Mouse (Mus musculus) hindbrain, embryonic 15.5 days (tissue): ENCODE data around the gene Mtch2. TPM values are rescaled to one million over a fixed set of nuclear protein-coding genes. Genes with fewer than 3 reads are reported as not detected.

ENCODE experiments used
- ATAC-seq: fragments of 200-750 bp; cut with Nextera tagmentation; 2 replicates; pipeline ENCODE4 v1.8.0; 2017; ENCODE audit warnings: low read depth, moderate number of reproducible peaks, moderate TSS enrichment; ENCODE audit not compliant: low FRiP score
- H3K27ac ChIP-seq: fragments of 300-500 bp; sonication (generic); replicated peaks from 2 replicates; pipeline ENCODE4 v1.5.1; 2015; ENCODE audit warnings: mild to moderate bottlenecking, inconsistent platforms
- H3K27me3 ChIP-seq: fragments of 300-500 bp; sonication (generic); 2 replicates; pipeline ENCODE4 v1.6.1; 2015; ENCODE audit warnings: control low read depth, inconsistent platforms
- H3K36me3 ChIP-seq: fragments of 300-500 bp; sonication (generic); 2 replicates; pipeline ENCODE4 v1.6.1; 2015; ENCODE audit warnings: control low read depth, inconsistent platforms
- H3K4me1 ChIP-seq: fragments of 300-500 bp; sonication (generic); replicated peaks from 2 replicates; pipeline ENCODE4 v1.6.1; 2015; ENCODE audit warnings: control low read depth, inconsistent platforms
- H3K4me2 ChIP-seq: fragments of 300-500 bp; sonication (generic); 2 replicates; pipeline ENCODE4 v1.6.1; 2015; ENCODE audit warnings: moderate library complexity, mild to moderate bottlenecking, inconsistent platforms
- H3K4me3 ChIP-seq: fragments of 300-500 bp; sonication (generic); 2 replicates; pipeline ENCODE4 v1.5.1; 2015; ENCODE audit warnings: mild to moderate bottlenecking, inconsistent platforms
- H3K9ac ChIP-seq: fragments of 300-500 bp; sonication (generic); 2 replicates; pipeline ENCODE4 v1.6.1; 2015; ENCODE audit warnings: inconsistent platforms
- H3K9me3 ChIP-seq: fragments of 300-500 bp; sonication (generic); 2 replicates; pipeline ENCODE4 v1.6.1; 2016; ENCODE audit warnings: control low read depth, inconsistent platforms
- WGBS: fragments of 180-500 bp; shearing (Covaris S2); methylation state at CpG from one replicate; pipeline ENCODE4 v1.1.7; 2015; 5-methylcytosine and 5-hydroxymethylcytosine counted together
- polyA plus RNA-seq: library from polyadenylated mRNA; unstranded; fragments of >200 nt; fragmentation: Nextera tagmentation; extraction: Ambion mirVana; gene quantifications from 2 replicates; pipeline ENCODE4 v1.2.1, GENCODE M21; 2015

Mtch2 gene
- polyA plus RNA-seq, 1 experiment from 2014 or later: 231 TPM

- H3K36me3 ChIP-seq: no peaks in the 10 kb centered on the region
- no peaks in the 10 kb centered on the region for H3K4me1 ChIP-seq
- no peak for ATAC-seq
- no peaks in the 10 kb centered on the region for H3K9me3 ChIP-seq
- H3K4me2 ChIP-seq: no peak overlapping the region
- no peak overlapping the region for H3K4me3 ChIP-seq
- no peaks in the 10 kb centered on the region for H3K27me3 ChIP-seq
- 84% methylated on average over 5 of the region's 5 CpGs for WGBS
- H3K27ac ChIP-seq: no peak overlapping the region
- H3K9ac ChIP-seq: no peak overlapping the region
Observed at GRCm38 (mm10) chr2:90833502-90833901, 13.5 kb upstream of the Mtch2 start.

DNA sequence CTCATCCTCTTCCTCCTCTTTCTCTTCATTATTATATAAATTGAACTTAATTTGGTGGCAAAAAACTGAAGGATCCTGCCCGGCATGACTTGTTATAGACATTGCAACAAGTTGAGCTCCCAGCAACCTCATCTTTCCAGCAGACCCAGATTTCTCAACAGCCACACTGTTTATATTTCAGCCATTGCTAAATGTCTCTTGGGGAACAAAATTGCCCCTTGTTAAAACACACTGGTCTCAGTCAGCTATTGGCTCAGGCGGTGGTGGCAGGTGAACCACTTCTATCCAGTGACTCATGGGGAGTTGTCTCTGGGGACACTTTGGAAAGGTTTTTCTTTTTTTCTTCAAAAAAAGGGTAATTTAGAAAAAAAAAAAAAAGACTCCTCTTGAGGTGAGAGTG is 8.3 kb upstream of the Mtch2 start:
- no peaks in the 10 kb centered on the region for H3K36me3 ChIP-seq
- no peaks in the 10 kb centered on the region for H3K9me3 ChIP-seq
- H3K27ac ChIP-seq: no peak overlapping the region
- no peak overlapping the region for H3K4me2 ChIP-seq
- no peak overlapping the region for H3K4me3 ChIP-seq
- no peaks in the 10 kb centered on the region for H3K4me1 ChIP-seq
- H3K9ac ChIP-seq: no peak overlapping the region
- H3K27me3 ChIP-seq: no peaks in the 10 kb centered on the region
- 93% methylated on average over 2 of the region's 2 CpGs for WGBS
- no peak for ATAC-seq

DNA sequence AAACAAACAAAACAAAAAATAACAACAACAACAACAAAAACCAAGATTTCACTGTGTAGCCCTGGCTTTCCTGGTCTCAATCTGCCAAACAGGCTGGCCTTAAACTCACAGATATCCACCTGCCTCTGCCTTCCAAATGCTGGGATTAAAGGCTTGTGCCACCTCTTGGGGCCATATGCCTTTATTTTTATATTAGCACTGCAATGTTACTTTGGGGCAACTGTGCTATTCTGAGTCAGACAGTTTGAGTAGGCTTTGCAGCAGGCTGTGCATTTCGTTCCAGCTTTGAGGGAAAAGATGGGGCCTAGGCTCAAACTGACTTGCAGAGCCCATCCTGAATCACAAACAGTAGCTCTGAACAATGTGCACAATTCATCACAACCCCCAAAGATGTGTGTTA is 3.3 kb upstream of the Mtch2 start:
- peaks cover 15% of the 10 kb centered on the region for H3K4me1 ChIP-seq
- H3K9ac ChIP-seq: no peak overlapping the region
- no peak for ATAC-seq
- WGBS: 76% methylated on average over 1 of the region's 1 CpGs
- no peak overlapping the region for H3K4me2 ChIP-seq
- H3K36me3 ChIP-seq: no peaks in the 10 kb centered on the region
- H3K4me3 ChIP-seq: no peak overlapping the region
- no peaks in the 10 kb centered on the region for H3K9me3 ChIP-seq
- no peak overlapping the region for H3K27ac ChIP-seq
- no peaks in the 10 kb centered on the region for H3K27me3 ChIP-seq

DNA sequence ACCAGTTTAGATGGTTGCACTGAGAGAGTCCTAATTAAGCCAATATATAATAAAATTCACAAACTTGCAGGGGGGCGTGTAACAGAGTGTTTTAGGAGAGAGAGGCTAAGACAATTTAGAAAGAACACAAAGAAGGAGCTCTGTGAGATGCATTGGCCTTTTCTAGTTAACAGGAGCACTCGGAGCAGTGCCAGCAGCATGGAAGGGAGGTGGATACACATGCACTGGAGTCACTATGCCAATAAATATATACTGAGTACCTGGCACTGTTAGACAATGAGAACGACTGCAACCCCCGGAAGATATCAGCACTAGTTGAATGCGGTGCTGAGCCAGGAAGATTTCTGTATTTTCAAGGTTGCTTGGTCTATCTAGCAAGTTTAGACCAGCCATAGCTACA is 2.7 kb upstream of the Mtch2 start:
- Histone ChIP-seq H3K4me3 (no peak overlapping the region), H3K9ac (no peak overlapping the region), H3K4me1 (peaks cover 21% of the 10 kb centered on the region), H3K27ac (no peak overlapping the region), H3K9me3 (no peaks in the 10 kb centered on the region), H3K36me3 (no peaks in the 10 kb centered on the region), H3K27me3 (no peaks in the 10 kb centered on the region), H3K4me2 (no peak overlapping the region)
- no peak for ATAC-seq
- WGBS: 84% methylated on average over 5 of the region's 5 CpGs

DNA sequence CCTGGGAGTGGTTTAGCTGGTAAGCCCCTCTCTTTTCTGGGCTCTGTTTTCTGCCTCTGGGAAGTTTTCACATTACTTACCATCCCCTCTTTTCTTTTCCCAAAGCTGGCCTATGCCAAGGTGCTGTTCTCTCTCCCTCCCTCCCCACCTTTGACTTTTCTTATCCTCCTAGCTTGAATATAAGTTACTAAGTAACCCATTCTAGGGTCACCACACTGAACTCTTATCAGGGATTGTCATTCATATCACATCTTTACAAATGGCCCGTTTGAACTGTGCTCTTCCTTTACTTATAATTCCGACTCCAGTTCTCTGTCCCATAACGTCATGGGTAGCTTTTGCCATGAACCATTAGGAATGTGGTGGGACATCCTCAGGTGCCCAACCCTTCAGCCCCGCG is 1.7 kb upstream of the Mtch2 start:
- Histone ChIP-seq H3K4me2 (no peak overlapping the region), H3K36me3 (0 out of 2 replicates have a peak, but pooled peaks cover 1% of the 10 kb centered on the region), H3K27ac (no peak overlapping the region), H3K9me3 (no peaks in the 10 kb centered on the region), H3K4me3 (no peak overlapping the region), H3K9ac (no peak overlapping the region), H3K27me3 (no peaks in the 10 kb centered on the region), H3K4me1 (peaks cover 25% of the 10 kb centered on the region)
- WGBS: 88% methylated on average over 5 of the region's 5 CpGs
- ATAC-seq: no peak

- Histone ChIP-seq H3K9me3 (no peaks in the 10 kb centered on the region), H3K4me2 (peak overlapping the region; percentile 70), H3K36me3 (peaks cover 11% of the 10 kb centered on the region), H3K4me3 (peak overlapping the region; percentile 72), H3K4me1 (peaks cover 29% of the 10 kb centered on the region), H3K9ac (peak overlapping the region; percentile 62), H3K27me3 (no peaks in the 10 kb centered on the region), H3K27ac (peak overlapping the region; percentile 90)
- peak; percentile 2; the same call in 1 of the 2 replicates for ATAC-seq
- WGBS: 42% methylated on average over 6 of the region's 6 CpGs
Observed at GRCm38 (mm10) chr2:90846171-90846570, 784 bp upstream of the Mtch2 start.

DNA sequence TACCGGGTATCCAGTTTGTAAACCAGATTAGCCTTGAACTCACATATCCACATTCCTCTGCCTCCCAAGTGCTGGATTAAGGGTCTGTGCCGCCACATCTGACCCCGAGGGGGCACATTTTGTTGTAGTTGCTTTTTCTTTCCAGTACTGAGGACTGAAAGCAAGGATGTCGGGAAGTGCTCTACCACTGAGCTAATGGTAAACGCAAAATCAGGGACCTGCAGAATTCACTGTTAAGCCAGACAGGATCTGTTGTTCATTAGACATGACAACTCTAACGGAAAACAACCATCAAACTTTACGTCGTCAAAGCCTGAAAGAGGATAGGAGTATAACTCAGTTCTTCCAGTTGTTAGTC is 379 bp upstream of the Mtch2 start:
- Histone ChIP-seq H3K36me3 (peaks cover 15% of the 10 kb centered on the region), H3K4me2 (peak overlapping the region; percentile 70), H3K4me3 (peak overlapping the region; percentile 72), H3K4me1 (peaks cover 31% of the 10 kb centered on the region), H3K27me3 (no peaks in the 10 kb centered on the region), H3K27ac (peak overlapping the region; percentile 90), H3K9ac (peak overlapping the region; percentile 62), H3K9me3 (no peaks in the 10 kb centered on the region)
- ATAC-seq: peak; percentile 71
- 4% methylated on average over 8 of the region's 8 CpGs for WGBS

- peak overlapping the region; percentile 72 for H3K4me3 ChIP-seq
- H3K27me3 ChIP-seq: no peaks in the 10 kb centered on the region
- H3K9ac ChIP-seq: peak overlapping the region; percentile 87
- no peak for ATAC-seq
- H3K4me1 ChIP-seq: peaks cover 31% of the 10 kb centered on the region
- peaks cover 16% of the 10 kb centered on the region for H3K36me3 ChIP-seq
- no peaks in the 10 kb centered on the region for H3K9me3 ChIP-seq
- WGBS: under 1% methylated on average over 13 of the region's 13 CpGs
- peak overlapping the region; percentile 90 for H3K27ac ChIP-seq
- H3K4me2 ChIP-seq: peak overlapping the region; percentile 70
Observed at GRCm38 (mm10) chr2:90847681-90848050, 711 bp downstream of the Mtch2 start.

DNA sequence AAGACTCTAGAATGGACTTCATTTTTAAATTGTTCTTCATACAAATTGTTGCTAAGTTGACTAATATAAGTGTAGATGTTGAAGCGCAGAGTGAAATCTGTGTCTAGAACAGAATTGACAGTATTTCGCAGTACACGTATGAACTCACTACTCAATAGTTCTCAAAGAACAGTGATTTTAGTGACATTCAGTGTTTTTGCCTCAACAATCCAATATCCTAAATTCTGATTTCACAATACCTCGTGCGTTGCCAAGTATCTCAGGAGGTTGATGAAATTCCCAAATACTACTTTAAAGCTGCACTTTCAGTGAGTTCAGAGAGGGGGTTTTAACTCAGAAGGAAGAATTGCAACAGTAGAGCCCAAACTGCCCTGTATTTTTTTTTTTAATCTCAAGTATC is 1.4 kb downstream of the Mtch2 start:
- Histone ChIP-seq H3K9ac (peak overlapping the region; percentile 87; the same call in 1 of the 2 replicates), H3K27me3 (no peaks in the 10 kb centered on the region), H3K4me1 (peaks cover 31% of the 10 kb centered on the region), H3K27ac (peak overlapping the region; percentile 90; the same call in 1 of the 2 replicates), H3K4me3 (peak overlapping the region; percentile 72), H3K36me3 (peaks cover 23% of the 10 kb centered on the region), H3K4me2 (peak overlapping the region; percentile 70), H3K9me3 (no peaks in the 10 kb centered on the region)
- ATAC-seq: no peak
- WGBS: 89% methylated on average over 5 of the region's 5 CpGs

- no peaks in the 10 kb centered on the region for H3K9me3 ChIP-seq
- H3K4me2 ChIP-seq: no peak overlapping the region
- no peak for ATAC-seq
- peaks cover 33% of the 10 kb centered on the region for H3K36me3 ChIP-seq
- no peaks in the 10 kb centered on the region for H3K27me3 ChIP-seq
- no peak overlapping the region for H3K9ac ChIP-seq
- peaks cover 31% of the 10 kb centered on the region for H3K4me1 ChIP-seq
- no peak overlapping the region for H3K4me3 ChIP-seq
- H3K27ac ChIP-seq: no peak overlapping the region
- WGBS: 87% methylated on average over 1 of the region's 1 CpGs
Observed at GRCm38 (mm10) chr2:90850401-90850800, 3.4 kb downstream of the Mtch2 start.

- Histone ChIP-seq H3K27ac (no peak overlapping the region), H3K9me3 (no peaks in the 10 kb centered on the region), H3K27me3 (no peaks in the 10 kb centered on the region), H3K36me3 (peaks cover 77% of the 10 kb centered on the region), H3K4me2 (no peak overlapping the region), H3K4me1 (no peaks in the 10 kb centered on the region), H3K9ac (no peak overlapping the region), H3K4me3 (no peak overlapping the region)
- ATAC-seq: no peak
- 96% methylated on average over 2 of the region's 2 CpGs for WGBS
Observed at GRCm38 (mm10) chr2:90861486-90861885, 14.5 kb downstream of the Mtch2 start.

- H3K4me3 ChIP-seq: no peak overlapping the region
- peak overlapping the region; percentile 35; the same call in 1 of the 2 replicates for H3K27ac ChIP-seq
- H3K4me1 ChIP-seq: no peaks in the 10 kb centered on the region
- no peak overlapping the region for H3K9ac ChIP-seq
- H3K36me3 ChIP-seq: peaks cover 78% of the 10 kb centered on the region
- no peak overlapping the region for H3K4me2 ChIP-seq
- ATAC-seq: no peak
- no peaks in the 10 kb centered on the region for H3K27me3 ChIP-seq
- no peaks in the 10 kb centered on the region for H3K9me3 ChIP-seq
Observed at GRCm38 (mm10) chr2:90864184-90864583, 17.2 kb downstream of the Mtch2 start.

DNA sequence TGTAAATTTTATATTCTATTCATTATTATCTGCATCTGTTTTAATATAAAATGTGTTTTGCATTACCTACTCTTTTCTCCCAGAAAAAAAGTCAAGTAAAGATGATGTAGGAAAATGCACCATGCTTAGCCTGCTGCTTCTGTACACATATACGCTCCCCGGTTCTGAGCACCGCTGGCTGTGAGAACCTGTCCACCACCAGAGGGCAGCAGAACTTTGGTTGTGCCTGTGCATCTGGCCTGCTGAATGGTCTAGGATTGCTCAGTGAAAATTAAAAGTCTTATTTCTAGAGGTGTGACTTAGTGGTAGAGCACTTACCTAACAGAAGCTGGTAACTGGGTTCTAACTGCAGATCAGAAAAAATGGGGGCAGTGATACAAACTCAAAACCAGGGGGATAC is 19.6 kb downstream of the Mtch2 start:
- H3K9ac ChIP-seq: no peak overlapping the region
- no peaks in the 10 kb centered on the region for H3K4me1 ChIP-seq
- peaks cover 59% of the 10 kb centered on the region for H3K36me3 ChIP-seq
- H3K4me3 ChIP-seq: no peak overlapping the region
- H3K27me3 ChIP-seq: no peaks in the 10 kb centered on the region
- H3K4me2 ChIP-seq: no peak overlapping the region
- 14% methylated on average over 3 of the region's 3 CpGs for WGBS
- peak; percentile 89 for ATAC-seq
- H3K9me3 ChIP-seq: no peaks in the 10 kb centered on the region
- H3K27ac ChIP-seq: no peak overlapping the region
